Mouse (Mus musculus) adrenal gland, adult 2 months (tissue): ENCODE measurements around the gene Abca5. TPM values are rescaled to one million over a fixed set of nuclear protein-coding genes. Genes with fewer than 3 reads are reported as not detected.
A peak's percentile ranks its signal among the peaks of the same experiment; 100 is the strongest.

Experiments used
- DNase-seq: peaks from one replicate; pipeline ENCODE4 v3.0.0; 2021
- polyA plus RNA-seq: library from polyadenylated mRNA; depleted of rRNA; stranded (reverse); fragments of >200 nt; gene quantifications from 2 replicates; pipeline ENCODE4 v1.2.3, GENCODE M21; 2012
- total RNA-seq, 2 experiments: library from RNA; stranded (reverse); gene quantifications; 2 replicates each; pipeline ENCODE4 v1.2.3; 2021

Abca5 gene
- total and polyA plus RNA-seq, 3 experiments: 0.52 to 16.4 (median 11.4) TPM

- DNase-seq: no peak
Measured at GRCm38 (mm10) chr11:110303411-110303810, 34.1 kb downstream of the Abca5 start.

GRCm38 (mm10) chr11:110297917-110298533 lies 39.5 kb downstream of the Abca5 start:
- no peak for DNase-seq

GRCm38 (mm10) chr11:110290586-110290985 lies 46.9 kb downstream of the Abca5 start:
- no peak for DNase-seq

GRCm38 (mm10) chr11:110288423-110288822 lies 49.1 kb downstream of the Abca5 start:
- DNase-seq: no peak

GRCm38 (mm10) chr11:110287694-110288093 lies 49.8 kb downstream of the Abca5 start:
- DNase-seq: no peak

- DNase-seq: no peak
Measured at GRCm38 (mm10) chr11:110286331-110286730, 51.2 kb downstream of the Abca5 start.

- DNase-seq: no peak
Measured at GRCm38 (mm10) chr11:110284849-110285248, 52.7 kb downstream of the Abca5 start.

- no peak for DNase-seq
Measured at GRCm38 (mm10) chr11:110284185-110284787, 53.2 kb downstream of the Abca5 start.

GRCm38 (mm10) chr11:110274794-110275193 lies 62.7 kb downstream of the Abca5 start:
- no peak for DNase-seq

GRCm38 (mm10) chr11:110271745-110272144 lies 65.8 kb downstream of the Abca5 start:
- DNase-seq: peak; percentile 33

- peak; percentile 87 for DNase-seq
Measured at GRCm38 (mm10) chr11:110268244-110268844, 69.2 kb downstream of the Abca5 start.

GRCm38 (mm10) chr11:110267232-110267631 lies 70.3 kb downstream of the Abca5 start:
- DNase-seq: no peak

- peak; percentile 58 for DNase-seq
Measured at GRCm38 (mm10) chr11:110266757-110267156, 70.8 kb downstream of the Abca5 start.

GRCm38 (mm10) chr11:110261867-110262266 lies 75.6 kb downstream of the Abca5 start:
- no peak for DNase-seq

GRCm38 (mm10) chr11:110257911-110258310 lies 79.6 kb downstream of the Abca5 start:
- no peak for DNase-seq

- no peak for DNase-seq
Measured at GRCm38 (mm10) chr11:110257061-110257460, 80.5 kb downstream of the Abca5 start.

GRCm38 (mm10) chr11:110252256-110252655 lies 85.3 kb downstream of the Abca5 start:
- no peak for DNase-seq

- peak; percentile 18 for DNase-seq
Measured at GRCm38 (mm10) chr11:110251534-110251933, 86.0 kb downstream of the Abca5 start, which contains the start of gene Abca6. Gene Abca6, minus strand, starts transcription at chr11:110251776.

GRCm38 (mm10) chr11:110244730-110245129 lies 92.8 kb downstream of the Abca5 start:
- DNase-seq: peak; percentile 90

GRCm38 (mm10) chr11:110237466-110237865 lies 100.0 kb downstream of the Abca5 start:
- DNase-seq: no peak

GRCm38 (mm10) chr11:110232975-110233374 lies 104.5 kb downstream of the Abca5 start:
- DNase-seq: no peak
